Mouse (Mus musculus): ENCODE measurements around the gene A430078G23Rik.

DNA sequence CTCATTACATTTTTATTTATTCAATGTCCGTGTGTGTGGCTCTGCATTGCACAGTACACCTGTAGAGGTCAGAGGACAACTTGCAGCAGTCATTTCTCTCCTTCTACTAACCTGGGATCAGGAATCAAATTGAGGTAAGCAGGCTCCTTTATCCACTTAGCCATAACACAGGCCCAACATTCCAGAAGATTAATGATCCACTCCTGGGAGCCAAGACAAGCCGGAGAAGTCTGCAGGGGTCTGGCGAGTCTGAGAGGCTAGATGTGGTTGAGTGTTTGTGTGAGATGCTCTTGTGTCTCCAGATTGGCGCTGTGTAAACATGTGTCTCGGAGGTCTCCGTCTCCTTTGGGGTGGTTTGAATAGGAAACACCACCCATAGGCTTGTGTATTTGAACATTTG, 2.5 kb upstream of the A430078G23Rik start:
- TF ChIP-seq CTCF (IDR thresholded peaks at IDR 0.05; ENCODE audit: borderline replicate concordance, control insufficient read depth, extremely low read depth, insufficient read depth, low read length, poor library complexity): no peak
- no peak for TF ChIP-seq POLR2A (IDR thresholded peaks at IDR 0.05; ENCODE audit: control insufficient read depth, extremely low read depth, insufficient read depth, low read length, poor library complexity)
